Mouse (Mus musculus) adrenal gland, adult 8-10 months (tissue): ENCODE results near the gene Ubn2. TPM values are rescaled to one million over a fixed set of nuclear protein-coding genes. Genes with fewer than 3 reads are reported as not detected.
A peak's percentile ranks its signal among the peaks of the same experiment; 100 is the strongest.
"Not testable (repeated sequence)": the region's sequence is repeated elsewhere in the genome, so short reads cannot be mapped to it uniquely, and the experiment has no call there.

Experiments used
- DNase-seq: peaks from one replicate; pipeline ENCODE4 v3.0.0; 2022
- microRNA-seq, 2 experiments: library from miRNA; unstranded; fragments of <30 nt; microRNA quantifications; one replicate each; pipeline ENCODE4 v1.2.0; 2022
- total RNA-seq, 4 experiments: library from RNA; stranded (reverse); gene quantifications; 2 replicates each; pipeline ENCODE4 v1.2.4; 2022

Ubn2 gene
- total RNA-seq, 4 experiments from 2014 or later: 26.2 to 50.5 (median 35.0) TPM

GRCm38 (mm10) chr6:38534640-38535365 is 101.1 kb downstream of the Ubn2 start:
- peak; percentile 95 for DNase-seq

DNA sequence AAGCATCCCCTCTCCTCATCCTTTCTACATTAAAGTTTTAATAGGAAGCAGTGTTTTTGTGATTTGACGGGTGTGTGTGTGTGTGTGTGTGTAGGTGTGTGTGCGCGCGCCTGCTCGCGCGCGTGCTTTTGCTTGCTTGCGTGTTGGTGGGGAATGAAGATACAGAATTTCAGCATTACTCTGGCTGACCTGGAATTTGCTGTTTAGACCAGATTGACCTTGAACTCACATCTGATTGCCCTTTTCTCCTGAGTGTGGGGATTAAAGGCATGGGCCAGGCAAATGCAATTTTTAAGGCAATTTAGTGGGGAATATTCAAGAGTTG is 101.6 kb downstream of the Ubn2 start:
- DNase-seq: no peak

DNA sequence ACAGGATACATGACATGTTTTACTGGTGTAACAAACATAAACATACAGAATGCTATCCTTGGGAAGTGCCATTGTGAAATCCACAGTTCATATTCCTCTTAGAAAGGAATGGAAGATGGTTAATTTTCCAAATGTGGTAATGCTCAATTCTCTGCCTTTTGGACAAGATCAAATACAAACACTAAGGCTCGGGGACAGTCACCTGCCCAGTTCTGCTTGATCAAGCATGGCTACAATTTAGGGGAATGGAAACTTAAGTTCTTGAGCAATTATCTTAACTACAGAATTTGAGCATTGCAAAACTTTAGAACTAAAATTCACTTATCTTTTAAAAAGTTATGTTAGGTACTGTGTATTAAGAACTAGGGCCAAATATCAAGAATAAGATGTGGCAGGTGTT is 102.0 kb downstream of the Ubn2 start:
- DNase-seq: no peak

GRCm38 (mm10) chr6:38544141-38544540 is 110.4 kb downstream of the Ubn2 start:
- not testable (repeated sequence) for DNase-seq

DNA sequence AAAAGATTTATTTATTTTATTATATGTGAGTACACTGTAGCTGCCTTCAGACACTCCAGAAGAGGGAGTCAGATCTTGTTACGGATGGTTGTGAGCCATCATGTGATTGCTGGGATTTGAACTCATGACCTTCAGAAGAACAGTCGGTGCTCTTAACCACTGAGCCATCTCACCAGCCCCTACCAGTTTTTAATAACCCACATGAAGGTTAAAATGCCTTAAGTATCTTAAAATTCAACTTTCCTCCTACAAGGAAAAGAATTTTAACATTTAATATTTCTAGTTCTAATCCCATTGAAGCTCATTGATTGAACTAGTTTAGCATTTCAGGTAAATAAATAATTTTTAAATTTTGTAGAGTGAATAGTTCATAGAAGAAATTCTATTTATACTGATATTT is 113.3 kb downstream of the Ubn2 start:
- not testable (repeated sequence) for DNase-seq

DNA sequence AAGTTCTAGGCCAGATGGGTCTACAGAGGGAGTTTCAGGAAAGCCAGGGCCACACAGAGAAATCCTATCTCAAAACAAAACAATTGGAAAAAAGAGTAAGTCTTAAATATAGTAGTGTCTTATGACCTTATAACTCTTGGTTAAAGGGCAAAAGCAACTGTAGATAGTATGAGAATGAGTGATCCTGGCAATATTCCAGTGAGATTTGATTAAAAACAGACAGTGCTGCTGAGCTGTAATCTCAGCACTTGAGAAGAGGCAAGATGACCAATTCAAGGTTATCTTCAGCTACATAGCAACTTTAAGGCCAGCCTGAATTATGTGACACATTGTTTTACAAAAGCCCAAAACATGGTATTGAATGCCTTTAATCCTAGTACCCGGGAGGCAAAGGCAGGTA is 114.0 kb downstream of the Ubn2 start:
- DNase-seq: no peak

GRCm38 (mm10) chr6:38548595-38548994 is 114.8 kb downstream of the Ubn2 start:
- DNase-seq: not testable (repeated sequence)

DNA sequence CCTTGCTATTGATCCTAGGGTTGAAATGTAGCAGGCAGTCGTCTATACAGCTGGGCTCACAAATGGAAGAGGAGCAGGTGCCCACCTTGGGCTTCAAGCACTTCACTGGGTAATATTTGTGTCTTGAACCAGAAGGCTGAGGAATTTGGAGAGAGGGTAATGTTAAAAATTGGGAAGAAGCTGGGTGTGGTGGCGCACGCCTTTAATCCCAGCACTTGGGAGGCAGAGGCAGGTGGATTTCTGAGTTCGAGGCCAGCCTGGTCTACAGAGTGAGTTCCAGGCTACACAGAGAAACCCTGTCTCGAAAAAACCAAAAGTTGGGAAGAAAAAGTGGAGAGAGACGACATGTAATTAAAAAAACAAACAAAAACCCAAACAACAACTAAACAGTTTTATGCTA is 116.1 kb downstream of the Ubn2 start:
- not testable (repeated sequence) for DNase-seq

- DNase-seq: peak; percentile 76
Observed at GRCm38 (mm10) chr6:38550250-38551061, 116.7 kb downstream of the Ubn2 start.

- peak; percentile 94 for DNase-seq
Observed at GRCm38 (mm10) chr6:38551062-38551988, 117.6 kb downstream of the Ubn2 start, which contains the start of gene Luc7l2. Gene Luc7l2, plus strand, starts transcription at chr6:38551334.

DNA sequence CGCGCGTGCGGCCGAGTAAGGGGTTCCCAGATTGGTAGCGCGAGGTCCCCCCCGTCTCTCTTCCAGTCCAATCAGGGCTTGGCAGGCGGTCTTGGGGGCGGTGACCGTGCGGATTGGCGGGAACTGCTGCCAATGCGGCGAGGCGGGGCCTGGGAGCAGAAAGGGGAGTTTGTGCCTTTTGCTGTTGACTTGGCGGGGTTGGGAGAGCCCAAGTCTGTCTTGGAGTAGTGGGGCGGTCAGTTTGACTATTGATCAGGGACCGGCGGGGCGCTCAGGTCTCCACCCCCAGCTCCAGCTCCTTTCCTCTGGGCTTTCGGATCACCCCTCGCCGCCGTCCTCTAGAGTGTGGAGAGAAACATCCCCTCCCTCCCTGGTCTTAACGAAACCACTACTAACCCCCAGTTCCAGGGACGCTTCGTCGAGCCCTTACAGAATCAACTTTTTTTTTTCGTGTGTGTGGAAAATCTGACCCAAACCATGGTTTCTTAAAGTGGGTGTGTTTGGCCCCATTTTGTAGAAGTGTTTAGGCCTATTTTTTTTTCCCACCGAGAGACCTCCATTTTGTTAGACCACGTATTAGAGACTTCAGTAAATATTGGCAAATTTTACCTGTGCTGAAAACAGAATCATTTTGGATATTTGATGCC is 118.4 kb downstream of the Ubn2 start:
- peak; percentile 99 for DNase-seq

DNA sequence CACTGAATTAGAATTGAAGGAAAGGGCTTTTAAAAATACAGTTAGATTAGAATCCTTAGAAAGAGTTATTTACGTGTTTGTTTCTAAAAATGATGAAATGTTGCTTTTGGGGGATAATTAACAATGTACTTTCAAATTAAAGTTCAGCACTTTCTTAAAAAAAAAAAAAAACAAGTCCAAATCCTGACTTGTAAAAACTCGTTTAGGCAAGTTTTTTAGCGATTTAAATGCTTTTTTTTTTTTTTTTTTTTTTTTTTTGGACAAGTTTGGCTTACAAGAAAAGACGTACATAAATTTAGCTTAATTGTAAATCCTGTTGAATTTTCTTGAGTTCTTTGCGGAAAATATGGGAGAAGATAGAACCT is 118.9 kb downstream of the Ubn2 start:
- no peak for DNase-seq

Small RNA genes within 50 kb of the gene (microRNA-seq; reads per million reads assigned to microRNA genes)
- 0.17 to 0.18 reads per million in 2 experiments for gene Mir7670

Other genes starting within 250 kb of the Ubn2 start
- 1 to 10 TPM; 3.5 to 7.2 (median 5.5) TPM for gene D630045J12Rik, start 179.9 kb upstream of the Ubn2 start, total RNA-seq
- gene Zc3hav1l, start 134.7 kb upstream of the Ubn2 start, total RNA-seq: 1 to 10 TPM; 3.5 to 4.7 (median 3.8) TPM
- 10 to 100 TPM; 59.7 to 72.1 (median 67.7) TPM for gene Zc3hav1, start 79.3 kb upstream of the Ubn2 start, total RNA-seq
- gene Ttc26, start 52.5 kb upstream of the Ubn2 start, total RNA-seq: 1 to 10 TPM; 3.0 to 8.2 (median 4.7) TPM
- gene Fmc1, start 99.6 kb downstream of the Ubn2 start, total RNA-seq: 100 to 1,000 TPM in 3 of 4 experiments, 10 to 100 TPM in 1; 81.7 to 106 (median 104) TPM
- gene Luc7l2, start 117.4 kb downstream of the Ubn2 start, total RNA-seq: 100 to 1,000 TPM; 137 to 303 (median 206) TPM
- gene Klrg2, start 203.3 kb downstream of the Ubn2 start, total RNA-seq: 1 to 10 TPM; 3.7 to 9.4 (median 5.6) TPM
- 10 to 100 TPM in 1 of 4 experiments, 1 to 10 TPM in 3; 1.8 to 11.3 (median 3.1) TPM for gene Clec2l, start 229.1 kb downstream of the Ubn2 start, total RNA-seq